Mouse (Mus musculus) MEL (cell line): Measurements from ENCODE around the gene Ly6g6d.

Experiments
- CHD2 ChIP-seq: IDR thresholded peaks from 2 replicates; pipeline ENCODE4 v1.6.1; 2011; ENCODE audit warnings: low read length, improper control_type of control experiment
- CTCF ChIP-seq, 3 experiments: IDR thresholded peaks in 2 of 3; conservative IDR thresholded peaks in 1 of 3; 2 replicates each; pipeline ENCODE4 v1.5.1; 2011 to 2012; ENCODE audit warnings: low read length in 3 of 3, low read depth in 2 of 3, mild to moderate bottlenecking in 2 of 3, improper control_type of control experiment in 1 of 3, inconsistent platforms in 1 of 3, mixed read lengths in 1 of 3, moderate library complexity in 1 of 3; ENCODE audit not compliant: control insufficient read depth in 1 of 3, insufficient read depth in 1 of 3, poor library complexity in 1 of 3, severe bottlenecking in 1 of 3
- EP300 ChIP-seq, 2 experiments: IDR thresholded peaks; 2 replicates each; pipeline ENCODE4 v1.6.1; 2011; ENCODE audit warnings: improper control_type of control experiment in 2 of 2, low read length in 2 of 2, low read depth in 1 of 2, mild to moderate bottlenecking in 1 of 2
- GATA1 ChIP-seq: IDR thresholded peaks from 2 replicates; pipeline ENCODE4 v1.6.1; 2011; ENCODE audit warnings: low read depth, low read length, improper control_type of control experiment
- HCFC1 ChIP-seq: IDR thresholded peaks from 2 replicates; pipeline ENCODE4 v1.6.1; 2012; ENCODE audit warnings: low read depth, mild to moderate bottlenecking, inconsistent platforms, low read length, improper control_type of control experiment, moderate library complexity
- JUND ChIP-seq: IDR thresholded peaks from 2 replicates; pipeline ENCODE4 v1.6.1; 2011; ENCODE audit warnings: low read depth, mild to moderate bottlenecking, improper control_type of control experiment, low read length
- KAT2A ChIP-seq: conservative IDR thresholded peaks from 2 replicates; pipeline ENCODE4 v1.6.1; 2012; ENCODE audit warnings: low read depth, low read length, improper control_type of control experiment, inconsistent platforms
- MAFK ChIP-seq: IDR thresholded peaks from 2 replicates; pipeline ENCODE4 v1.6.1; 2011; ENCODE audit warnings: low read depth, mild to moderate bottlenecking, low read length, improper control_type of control experiment, borderline replicate concordance
- MYC ChIP-seq: IDR thresholded peaks from 2 replicates; pipeline ENCODE4 v1.6.1; 2011; ENCODE audit warnings: low read depth, mild to moderate bottlenecking, low read length, improper control_type of control experiment, moderate library complexity
- POLR2A ChIP-seq, 2 experiments: IDR thresholded peaks; 2 replicates each; pipeline ENCODE4 v1.6.1; 2011 to 2012; ENCODE audit warnings: low read length in 2 of 2, mild to moderate bottlenecking in 2 of 2, control low read depth in 1 of 2, improper control_type of control experiment in 1 of 2, low read depth in 1 of 2, moderate library complexity in 1 of 2; ENCODE audit not compliant: control insufficient read depth in 1 of 2, insufficient read depth in 1 of 2, poor library complexity in 1 of 2
- RAD21 ChIP-seq: IDR thresholded peaks from 2 replicates; pipeline ENCODE4 v1.6.1; 2011; ENCODE audit warnings: mild to moderate bottlenecking, low read depth, low read length, improper control_type of control experiment

GRCm38 (mm10) chr17:35074097-35074496, 3.8 kb downstream of the Ly6g6d start:
- TF ChIP-seq CTCF (IDR thresholded peaks at IDR 0.05 in 2 of 3, conservative IDR thresholded peaks at IDR 0.05 in 1 of 3; ENCODE audit: control insufficient read depth in 1 of 3, insufficient read depth in 1 of 3, low read depth in 2 of 3, low read length in 3 of 3, poor library complexity in 1 of 3, severe bottlenecking in 1 of 3) (no peak), MYC (no peak), GATA1 (no peak), EP300 (IDR thresholded peaks at IDR 0.05; ENCODE audit: low read depth in 1 of 2, low read length in 2 of 2) (no peak), KAT2A (no peak), CHD2 (no peak), RAD21 (no peak), JUND (no peak), MAFK (no peak), POLR2A (IDR thresholded peaks at IDR 0.05; ENCODE audit: control insufficient read depth in 1 of 2, insufficient read depth in 1 of 2, low read depth in 1 of 2, low read length in 2 of 2, poor library complexity in 1 of 2) (no peak), HCFC1 (no peak)
